Mouse (Mus musculus): Measurements from ENCODE around the gene Serpini1. TPM values are rescaled to one million over a fixed set of nuclear protein-coding genes. Genes with fewer than 3 reads are reported as not detected.

Serpini1 gene
- total and polyA plus RNA-seq, 3 experiments = 1.1 to 2.5 (median 1.2) TPM

DNA sequence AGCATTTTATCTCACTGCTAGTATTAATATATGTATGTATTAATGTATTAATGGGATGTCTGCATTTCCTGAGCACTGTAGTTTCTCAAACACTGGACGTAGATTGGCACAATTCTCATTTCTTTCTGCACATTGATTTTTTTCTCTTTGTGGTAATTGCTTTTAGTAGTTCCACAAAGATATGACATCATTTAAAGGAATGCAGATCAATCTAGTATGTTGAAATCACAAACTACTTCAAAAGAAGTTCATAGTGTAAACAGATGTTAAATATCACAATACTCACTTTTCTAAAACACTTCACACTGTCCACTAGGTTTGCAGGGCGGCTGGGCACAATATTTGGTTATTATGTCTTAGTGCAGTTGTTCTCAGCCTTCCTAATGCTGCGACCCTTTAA is 26.3 kb upstream of the Serpini1 start:
- H3K27me3 ChIP-seq (replicated peaks) = no peaks in the 10 kb centered on the region
- no peak overlapping the region for H3K4me2 ChIP-seq (ENCODE audit: insufficient read depth, low read depth, poor library complexity, severe bottlenecking)
- no peak for TF ChIP-seq ZKSCAN1 (IDR thresholded peaks at IDR 0.05; ENCODE audit: borderline replicate concordance, low read depth, low read length)
- no peak for TF ChIP-seq JUND (conservative IDR thresholded peaks at IDR 0.05; ENCODE audit: low read depth, low read length)
- no peak for TF ChIP-seq HCFC1 (IDR thresholded peaks at IDR 0.05; ENCODE audit: low read depth, low read length)
- dilution Hi-C loops (cut with MboI; ENCODE audit: extremely low pct_ligation_motif_present, extremely low pct_unique_long_range_greater_than_20kb, low sequenced_read_pairs) = no loop called here
- DNase-seq (ENCODE audit: extremely low read depth) = no peak
- no peaks in the 10 kb centered on the region for H3K79me2 ChIP-seq (replicated peaks; ENCODE audit: control insufficient read depth, extremely low read depth, insufficient read depth, poor library complexity, severe bottlenecking)
- in situ Hi-C loops (cut with MboI; ENCODE audit: low pct_ligation_motif_present, low pct_unique_long_range_greater_than_20kb, low sequenced_read_pairs) = no loop called here
- H3K27ac ChIP-seq (ENCODE audit: insufficient read depth, low read depth) = no peak overlapping the region
- H3K9ac ChIP-seq (ENCODE audit: insufficient read depth, low read depth) = no peak overlapping the region
- no peaks in the 10 kb centered on the region for H3K4me1 ChIP-seq (ENCODE audit: control insufficient read depth in 1 of 2, insufficient read depth in 2 of 2)
- H3K4me3 ChIP-seq (replicated peaks in 1 of 3; ENCODE audit: low read depth in 2 of 3, low read length in 2 of 3, poor library complexity in 1 of 3) = no peak overlapping the region
- no peaks in the 10 kb centered on the region for H3K9me3 ChIP-seq (replicated peaks; ENCODE audit: low read length)
- peaks cover 10 to 39% of the 10 kb centered on the region in 2 experiments for H3K36me3 ChIP-seq (replicated peaks in 1 of 2; ENCODE audit: control insufficient read depth in 1 of 2, insufficient read depth in 1 of 2, low read length in 1 of 2)

GRCm38 (mm10) chr3:75534045-75534834 is 23.1 kb upstream of the Serpini1 start:
- TF ChIP-seq BHLHE40 (IDR thresholded peaks at IDR 0.05; ENCODE audit: low read depth, low read length) (no peak), ZNF384 (IDR thresholded peaks at IDR 0.05; ENCODE audit: low read depth, low read length) (no peak), SIN3A (IDR thresholded peaks at IDR 0.05; ENCODE audit: low read length) (no peak), JUND (conservative IDR thresholded peaks at IDR 0.05; ENCODE audit: low read depth, low read length) (no peak), POLR2A (IDR thresholded peaks at IDR 0.05; ENCODE audit: low read depth, low read length) (no peak), JUN (IDR thresholded peaks at IDR 0.05; ENCODE audit: insufficient read depth, low read depth, low read length) (no peak)
- Histone ChIP-seq H3K9ac (ENCODE audit: insufficient read depth, low read depth) (no peak overlapping the region), H3K9me3 (replicated peaks; ENCODE audit: low read length) (no peaks in the 10 kb centered on the region), H3K4me1 (ENCODE audit: control insufficient read depth in 1 of 2, insufficient read depth in 2 of 2) (no peaks in the 10 kb centered on the region), H3K36me3 (replicated peaks in 1 of 2; ENCODE audit: control insufficient read depth in 1 of 2, insufficient read depth in 1 of 2, low read length in 1 of 2) (peaks cover 2 to 33% of the 10 kb centered on the region in 2 experiments), H3K79me2 (replicated peaks; ENCODE audit: control insufficient read depth, extremely low read depth, insufficient read depth, poor library complexity, severe bottlenecking) (no peaks in the 10 kb centered on the region), H3K27me3 (replicated peaks) (no peaks in the 10 kb centered on the region), H3K4me3 (replicated peaks in 1 of 3; ENCODE audit: low read depth in 2 of 3, low read length in 2 of 3, poor library complexity in 1 of 3) (no peak overlapping the region), H3K27ac (ENCODE audit: insufficient read depth, low read depth) (no peak overlapping the region), H3K4me2 (ENCODE audit: insufficient read depth, low read depth, poor library complexity, severe bottlenecking) (no peak overlapping the region)
- dilution Hi-C loops (cut with MboI; ENCODE audit: extremely low pct_ligation_motif_present, extremely low pct_unique_long_range_greater_than_20kb, low sequenced_read_pairs) = no loop called here
- in situ Hi-C loops (cut with MboI; ENCODE audit: low pct_ligation_motif_present, low pct_unique_long_range_greater_than_20kb, low sequenced_read_pairs) = no loop called here
- DNase-seq (ENCODE audit: extremely low read depth) = no peak

GRCm38 (mm10) chr3:75541259-75541658 is 16.1 kb upstream of the Serpini1 start:
- TF ChIP-seq EP300 (IDR thresholded peaks at IDR 0.05; ENCODE audit: low read length) = no peak
- TF ChIP-seq PAX5 (IDR thresholded peaks at IDR 0.05; ENCODE audit: low read length) = no peak
- no peak for TF ChIP-seq SMC3 (IDR thresholded peaks at IDR 0.05; ENCODE audit: low read depth, low read length)
- TF ChIP-seq ETS1 (conservative IDR thresholded peaks at IDR 0.05; ENCODE audit: low read depth, low read length) = no peak
- no peak for TF ChIP-seq MAFK (IDR thresholded peaks at IDR 0.05; ENCODE audit: insufficient replicate concordance, low read length)
- TF ChIP-seq JUN (IDR thresholded peaks at IDR 0.05; ENCODE audit: insufficient read depth, low read depth, low read length) = no peak
- no peak for TF ChIP-seq MYC (IDR thresholded peaks at IDR 0.05; ENCODE audit: low read depth, low read length)
- no peak for TF ChIP-seq NELFE (IDR thresholded peaks at IDR 0.05; ENCODE audit: low read depth, low read length)
- no peak for TF ChIP-seq CTCF (conservative IDR thresholded peaks at IDR 0.05 in 1 of 2, IDR thresholded peaks at IDR 0.05 in 1 of 2; ENCODE audit: low read depth in 2 of 2, low read length in 2 of 2)
- TF ChIP-seq CHD2 (IDR thresholded peaks at IDR 0.05; ENCODE audit: low read length) = no peak
- no peak for TF ChIP-seq MEF2A (IDR thresholded peaks at IDR 0.05; ENCODE audit: borderline replicate concordance, low read depth, low read length)
- TF ChIP-seq MXI1 (IDR thresholded peaks at IDR 0.05; ENCODE audit: low read depth, low read length) = no peak
- TF ChIP-seq E2F4 (IDR thresholded peaks at IDR 0.05; ENCODE audit: insufficient replicate concordance, low read depth, low read length) = no peak
- no peak for TF ChIP-seq ZKSCAN1 (IDR thresholded peaks at IDR 0.05; ENCODE audit: borderline replicate concordance, low read depth, low read length)
- H3K36me3 ChIP-seq (replicated peaks in 1 of 2; ENCODE audit: control insufficient read depth in 1 of 2, insufficient read depth in 1 of 2, low read length in 1 of 2) = peaks cover 4 to 24% of the 10 kb centered on the region in 2 experiments
- no peaks in the 10 kb centered on the region for H3K27me3 ChIP-seq (replicated peaks)
- peaks cover 0 to 15% of the 10 kb centered on the region in 2 experiments; a peak in 2 of 4 replicates for H3K4me1 ChIP-seq (ENCODE audit: control insufficient read depth in 1 of 2, insufficient read depth in 2 of 2)
- H3K79me2 ChIP-seq (replicated peaks; ENCODE audit: control insufficient read depth, extremely low read depth, insufficient read depth, poor library complexity, severe bottlenecking) = peaks cover 10% of the 10 kb centered on the region
- H3K9ac ChIP-seq (ENCODE audit: insufficient read depth, low read depth) = no peak overlapping the region
- no peaks in the 10 kb centered on the region for H3K9me3 ChIP-seq (replicated peaks; ENCODE audit: low read length)
- H3K27ac ChIP-seq (ENCODE audit: insufficient read depth, low read depth) = no peak overlapping the region
- DNase-seq (ENCODE audit: extremely low read depth) = no peak
- H3K4me2 ChIP-seq (ENCODE audit: insufficient read depth, low read depth, poor library complexity, severe bottlenecking) = no peak overlapping the region
- in situ Hi-C loops (cut with MboI; ENCODE audit: low pct_ligation_motif_present, low pct_unique_long_range_greater_than_20kb, low sequenced_read_pairs) (no loop called here), dilution Hi-C loops (cut with MboI; ENCODE audit: extremely low pct_ligation_motif_present, extremely low pct_unique_long_range_greater_than_20kb, low sequenced_read_pairs) (no loop called here)
- no peak overlapping the region for H3K4me3 ChIP-seq (replicated peaks in 1 of 3; ENCODE audit: low read depth in 2 of 3, low read length in 2 of 3, poor library complexity in 1 of 3)

Data from CH12.LX (cell line).